Mouse (Mus musculus) B cell, adult 2 months (primary cell): ENCODE results near the gene Btc.

Experiments used
- DNase-seq, 2 experiments: peaks; one replicate each; pipeline ENCODE4 v3.0.0; 2022

Btc gene

DNA sequence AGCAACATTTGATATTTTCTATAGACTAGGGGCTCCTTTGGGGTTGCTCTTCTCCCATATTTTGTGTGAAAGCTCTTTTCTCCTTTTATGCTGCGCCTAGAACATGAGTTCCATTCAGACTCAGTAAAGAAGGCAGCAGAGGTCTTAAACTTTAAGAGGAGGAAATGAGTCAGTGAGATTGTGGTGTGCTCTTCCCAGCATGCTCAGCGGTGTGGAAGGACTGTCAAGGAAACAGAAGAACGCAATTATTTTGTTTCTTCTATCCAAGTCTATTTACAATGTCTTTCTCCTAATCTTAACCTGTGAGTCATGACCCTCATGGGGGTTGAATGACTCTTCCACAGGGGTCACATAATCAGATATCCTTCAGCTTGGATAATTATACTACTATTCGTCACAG, 82.4 kb downstream of the Btc start:
- DNase-seq = no peak

DNA sequence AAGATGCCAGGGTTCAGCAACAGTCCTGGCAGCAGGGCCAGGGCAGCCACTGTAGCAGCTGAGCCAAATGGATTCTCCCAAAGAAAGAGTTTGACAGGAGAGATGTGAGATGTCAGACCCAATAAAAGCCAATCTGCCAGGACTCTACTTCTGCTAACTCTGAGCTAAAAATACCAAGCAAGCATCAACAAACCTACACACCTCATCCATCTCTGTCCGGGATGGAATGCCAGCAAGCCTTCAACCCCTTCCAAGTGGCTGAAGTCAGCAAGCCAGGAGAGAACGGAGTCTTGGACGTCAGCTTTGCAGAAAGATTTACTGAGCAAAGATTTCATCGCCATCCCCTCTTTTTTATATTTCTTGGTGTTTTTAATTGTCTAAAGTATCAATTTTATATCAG, 88.8 kb downstream of the Btc start:
- DNase-seq = no peak

DNA sequence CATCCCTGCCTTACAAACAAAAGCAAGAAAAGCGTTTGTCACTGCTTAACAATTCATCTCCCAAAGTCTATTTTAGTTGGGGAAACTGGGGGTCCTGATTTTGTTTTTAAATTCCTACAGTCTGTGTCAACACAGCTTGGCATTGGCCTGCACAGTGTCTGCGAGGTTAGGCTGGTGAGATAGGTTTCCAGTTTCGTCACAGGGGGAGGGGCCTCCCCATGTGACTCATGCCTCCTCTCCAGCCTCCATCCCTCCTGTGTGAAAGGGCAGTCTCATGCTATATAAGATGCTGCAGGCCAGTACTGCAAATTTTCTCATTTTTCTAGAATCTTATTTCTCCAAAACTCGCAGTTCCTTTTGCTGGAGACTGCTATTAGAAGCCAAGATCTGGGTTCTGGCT, 91.0 kb downstream of the Btc start:
- DNase-seq = no peak

DNA sequence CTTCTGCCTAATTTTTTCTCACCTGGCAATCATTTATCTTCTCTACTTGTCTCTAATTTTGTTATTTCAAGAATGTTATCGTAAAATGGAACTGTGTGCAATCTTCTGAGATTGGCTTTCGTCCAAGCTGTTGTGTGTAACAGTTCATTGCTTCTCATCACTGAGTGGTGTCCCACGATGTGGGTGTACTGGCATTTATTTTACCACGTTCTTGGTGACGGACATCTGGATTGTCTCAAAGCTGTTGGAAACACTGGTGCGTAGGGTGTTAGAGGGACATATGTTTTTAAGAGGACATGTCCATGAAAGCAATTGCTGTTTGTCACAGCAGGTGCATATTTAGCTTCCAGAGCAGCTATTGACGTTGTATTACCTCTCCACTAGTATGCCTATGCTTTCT, 94.2 kb downstream of the Btc start:
- no peak for DNase-seq

DNA sequence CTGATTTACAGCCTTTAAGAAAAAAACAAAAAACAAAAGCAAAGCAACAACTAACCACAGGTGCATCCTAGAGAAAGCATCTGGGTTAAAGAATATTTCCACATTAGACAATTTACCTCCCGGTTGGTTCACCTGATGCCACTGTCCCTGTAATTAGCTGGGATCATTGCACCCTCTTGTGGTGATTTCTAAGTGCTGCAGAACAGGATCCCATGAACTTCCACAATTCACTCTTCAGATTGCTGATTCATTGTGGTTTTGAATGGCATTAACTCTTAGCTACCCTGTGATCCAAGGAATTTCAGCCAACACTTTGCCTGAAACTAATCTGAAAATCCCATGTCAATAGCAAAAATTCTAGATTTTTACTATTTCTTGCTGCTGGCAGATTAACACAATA, 94.9 kb downstream of the Btc start:
- peak; percentile 15 to 22 for DNase-seq
